8 mouse cellular contexts compared by ENCODE assay signal in the genomic region with DNA sequence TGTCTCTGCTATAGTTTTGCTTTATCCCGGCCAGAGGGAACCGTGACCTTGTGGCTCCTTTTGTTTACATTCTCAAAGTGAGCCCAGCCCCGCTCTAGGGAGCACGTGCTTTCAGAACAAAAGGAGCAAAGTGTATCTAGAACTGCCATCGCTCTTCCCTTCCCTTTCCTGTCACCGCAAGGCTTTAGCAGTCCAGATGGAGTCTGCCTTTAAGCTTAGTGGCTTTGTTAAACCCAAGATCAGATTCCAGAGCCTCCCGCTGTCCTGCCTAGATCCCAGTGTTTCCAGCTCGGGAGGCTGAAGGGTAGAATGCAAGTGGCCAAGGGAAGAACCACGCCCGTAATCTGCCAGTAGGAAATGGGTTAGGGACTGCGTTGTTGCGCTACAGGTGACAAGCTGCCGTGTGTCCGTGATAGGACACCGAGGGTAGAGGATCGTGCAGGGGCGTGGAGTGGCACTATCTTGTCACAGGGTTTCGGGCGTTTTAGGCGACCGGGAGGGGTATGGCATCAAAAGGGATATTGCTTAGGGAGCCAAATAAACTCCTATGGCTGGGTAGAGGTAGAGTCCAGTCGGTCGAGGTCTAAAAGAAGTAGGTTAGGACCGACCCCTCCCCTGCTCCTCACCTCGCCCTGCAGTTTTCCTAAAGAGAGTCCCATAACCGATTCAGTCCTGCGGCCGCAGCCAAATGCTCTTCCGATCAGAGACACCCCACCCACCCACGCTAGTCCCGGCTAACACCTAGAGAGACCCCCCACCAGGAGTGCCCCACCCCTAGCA. TPM values are rescaled to one million over a fixed set of nuclear protein-coding genes. Genes with fewer than 3 reads are reported as not detected.
DNase-seq lines count a peak whose midpoint lies in the region; ATAC-seq lines count a peak whose summit lies in the region.

No protein-coding gene starts in this region.

- H3K36me3 ChIP-seq in limb, embryonic 10.5 days: peaks cover 29% of the 10 kb centered on the region
- peaks cover 12% of the 10 kb centered on the region for H3K36me3 ChIP-seq in midbrain, embryonic 11.5 days (ENCODE audit: control insufficient read depth, insufficient read depth, low read length)

- H3K4me2 ChIP-seq in midbrain, embryonic 11.5 days: peak overlapping the region; percentile 97

- H3K9ac ChIP-seq in midbrain, embryonic 11.5 days (ENCODE audit: low read length): peak overlapping the region; percentile 97

- peak; percentile 8; the same call in 1 of the 2 replicates for ATAC-seq in frontal cortex, adult (ENCODE audit: low TSS enrichment)
- peak; percentile 26 for ATAC-seq in midbrain, embryonic 11.5 days (ENCODE audit: low FRiP score)

- DNase-seq in frontal cortex, adult 2 months (ENCODE audit: extremely low spot score in 1 of 2, low spot score in 1 of 2): no peak
- peak; percentile 66 to 73 for DNase-seq in cerebellum, postnatal 10 days
- peak; percentile 24 to 28 for DNase-seq in heart, adult 9 months (ENCODE audit: low spot score in 2 of 2)
- peak; percentile 65 for DNase-seq in limb, embryonic 10.5 days (ENCODE audit: low spot score)
- peak; percentile 97 for DNase-seq in midbrain, embryonic 11.5 days (ENCODE audit: low spot score, missing footprints)
- peak; percentile 35 to 42 for DNase-seq in thymus, postnatal 10 days (ENCODE audit: low spot score in 2 of 2)
- DNase-seq in layer of hippocampus, postnatal 25 days (ENCODE audit: extremely low spot score in 1 of 2, low spot score in 1 of 2): no peak

- H3K27ac ChIP-seq in limb, embryonic 10.5 days: peak overlapping the region; percentile 99
- H3K27ac ChIP-seq in midbrain, embryonic 11.5 days (ENCODE audit: low read depth, low read length): peak overlapping the region; percentile 95

- H3K9me3 ChIP-seq in limb, embryonic 10.5 days (replicated peaks): no peaks in the 10 kb centered on the region
- H3K9me3 ChIP-seq in midbrain, embryonic 11.5 days (ENCODE audit: control insufficient read depth, low read length): no peaks in the 10 kb centered on the region

- peak overlapping the region; percentile 90 for H3K4me3 ChIP-seq in limb, embryonic 10.5 days
- H3K4me3 ChIP-seq in midbrain, embryonic 11.5 days (ENCODE audit: low read depth, low read length): peak overlapping the region; percentile 67

- under 1% methylated on average over 31 of the region's 31 CpGs for WGBS in limb, embryonic 10.5 days
- WGBS in midbrain, embryonic 11.5 days: under 1% methylated on average over 31 of the region's 31 CpGs

- peaks cover 23% of the 10 kb centered on the region for H3K4me1 ChIP-seq in limb, embryonic 10.5 days
- peaks cover 24% of the 10 kb centered on the region for H3K4me1 ChIP-seq in midbrain, embryonic 11.5 days (ENCODE audit: control insufficient read depth, insufficient read depth, low read length)

- peaks cover 15% of the 10 kb centered on the region for H3K27me3 ChIP-seq in limb, embryonic 10.5 days (ENCODE audit: low read depth, poor library complexity, severe bottlenecking)
- no peaks in the 10 kb centered on the region for H3K27me3 ChIP-seq in midbrain, embryonic 11.5 days (ENCODE audit: control insufficient read depth, insufficient read depth, low read length)

RNA-seq across cellular contexts. Expression of a gene that starts 0.5 kb away (rescaled TPM):
- polyA plus RNA-seq in frontal cortex, adult 2 months (2012; rRNA removed): 976 and 1,019 TPM in 2 replicates
- polyA plus RNA-seq in limb, embryonic 10.5 days (2016; fragmentation: Nextera tagmentation; extraction: Ambion mirVana): 1,855 and 1,993 TPM in 2 replicates
- polyA plus RNA-seq in midbrain, embryonic 11.5 days (2014; fragmentation: Nextera tagmentation; extraction: Ambion mirVana): 4,454 and 4,703 TPM in 2 replicates
- total RNA-seq in layer of hippocampus, postnatal 25 days (2021): 100 to 1,000 TPM; 338 to 387 TPM

RNA-seq across cellular contexts. Expression of a gene that starts 28.9 kb away (rescaled TPM):
- polyA plus RNA-seq in frontal cortex, adult 2 months (2012; rRNA removed): 60.0 and 65.6 TPM in 2 replicates
- polyA plus RNA-seq in limb, embryonic 10.5 days (2016; fragmentation: Nextera tagmentation; extraction: Ambion mirVana): 1.2 TPM in 2 replicates
- polyA plus RNA-seq in midbrain, embryonic 11.5 days (2014; fragmentation: Nextera tagmentation; extraction: Ambion mirVana): 1.3 and 1.4 TPM in 2 replicates
- total RNA-seq in layer of hippocampus, postnatal 25 days (2021): 10 to 100 TPM; 53.2 to 66.7 TPM

RNA-seq across cellular contexts. Expression of a gene that starts 43.2 kb away (rescaled TPM):
- polyA plus RNA-seq in frontal cortex, adult 2 months (2012; rRNA removed): 0.50 TPM in 1 of 2 replicates, not detected in the other
- 21.9 and 29.6 TPM in 2 replicates for polyA plus RNA-seq in limb, embryonic 10.5 days (2016; fragmentation: Nextera tagmentation; extraction: Ambion mirVana)
- polyA plus RNA-seq in midbrain, embryonic 11.5 days (2014; fragmentation: Nextera tagmentation; extraction: Ambion mirVana): 7.8 and 7.9 TPM in 2 replicates
- under 1 TPM in 1 of 2 experiments, not detected in 1; 0.57 TPM for total RNA-seq in layer of hippocampus, postnatal 25 days (2021)

Comparison
In these comparisons a context has a peak if more than half of its experiments do, and no peak if none do; other contexts are left out.
1. DNase-seq: peak in cerebellum, postnatal 10 days (2 of 2), heart, adult 9 months (2 of 2), limb, embryonic 10.5 days (single experiment), midbrain, embryonic 11.5 days (single experiment) and thymus, postnatal 10 days (2 of 2); none in frontal cortex, adult 2 months (0 of 2) and layer of hippocampus, postnatal 25 days (0 of 2).
2. RNA of a gene that starts 28.9 kb away (polyA plus RNA-seq): 60.0 to 65.6 TPM in frontal cortex, adult 2 months; 1.3 to 1.4 TPM in midbrain, embryonic 11.5 days and 1.2 TPM in limb, embryonic 10.5 days; every median in the first group is over 10 times any median in the second.